Mouse (Mus musculus) granulocyte monocyte progenitor cell, adult 5-6 weeks (primary cell): ENCODE data around the gene Mylk3. TPM values are rescaled to one million over a fixed set of nuclear protein-coding genes. Genes with fewer than 3 reads are reported as not detected.

Experiments used
- ATAC-seq: replicated peaks from 2 replicates; pipeline ENCODE4 v1.8.0; 2016; ENCODE audit warnings: mild to moderate bottlenecking, moderate TSS enrichment, inconsistent platforms; ENCODE audit not compliant: poor library complexity, severe bottlenecking
- total RNA-seq, 2 experiments: library from RNA; stranded (forward) in 1 of 2; stranded (reverse) in 1 of 2; fragments of 200-712, 200-1000 nt in 1 of 2; fragments of >200 nt in 1 of 2; fragmentation: Nextera tagmentation in 1 of 2; gene quantifications; 2 replicates each; pipeline ENCODE4 v1.2.3; 2014 to 2017

Gene Mylk3
- total RNA-seq, 2 experiments from 2014 or later: 1.4 to 1.6 TPM

GRCm38 (mm10) chr8:85327036-85327435 is 59.1 kb downstream of the Mylk3 start:
- no peak for ATAC-seq

GRCm38 (mm10) chr8:85323084-85323483 is 63.1 kb downstream of the Mylk3 start:
- peak; percentile 94 for ATAC-seq

- ATAC-seq: no peak
These were observed 64.2 kb downstream of the Mylk3 start for GRCm38 (mm10) chr8:85321981-85322380.

GRCm38 (mm10) chr8:85318534-85318933 is 67.6 kb downstream of the Mylk3 start:
- no peak for ATAC-seq

GRCm38 (mm10) chr8:85313036-85313435 is 73.1 kb downstream of the Mylk3 start:
- ATAC-seq: no peak

GRCm38 (mm10) chr8:85311743-85312142 is 74.4 kb downstream of the Mylk3 start:
- ATAC-seq: peak; percentile 71; the same call in 1 of the 2 replicates

- ATAC-seq: no peak
These were observed 77.6 kb downstream of the Mylk3 start for GRCm38 (mm10) chr8:85308564-85308963.

GRCm38 (mm10) chr8:85303531-85303930 is 82.6 kb downstream of the Mylk3 start:
- no peak for ATAC-seq

- ATAC-seq: no peak
These were observed 83.2 kb downstream of the Mylk3 start for GRCm38 (mm10) chr8:85302931-85303330.

- no peak for ATAC-seq
These were observed 84.2 kb downstream of the Mylk3 start for GRCm38 (mm10) chr8:85301941-85302340.

GRCm38 (mm10) chr8:85299434-85300077 is 86.6 kb downstream of the Mylk3 start, which contains the start of the genes Orc6 and Vps35:
Gene Orc6 (plus strand): TSS chr8:85299632.
Gene Vps35 (minus strand): TSS chr8:85299802.
- peak; percentile 91 for ATAC-seq

GRCm38 (mm10) chr8:85298600-85299433 is 87.3 kb downstream of the Mylk3 start:
- peak; percentile 43 for ATAC-seq

- ATAC-seq: no peak
These were observed 99.3 kb downstream of the Mylk3 start for GRCm38 (mm10) chr8:85286846-85287245.

Other genes starting within 250 kb of the Mylk3 start
- not detected in 2 replicates for gene Cks1brt, start 234.4 kb downstream of the Mylk3 start, total RNA-seq (2014; fragmentation: Nextera tagmentation)
- gene Cks1brt, start 234.4 kb downstream of the Mylk3 start, total RNA-seq (2017): not detected in 2 replicates
- not detected in 2 replicates for gene Olfr371, start 160.4 kb downstream of the Mylk3 start, total RNA-seq (2014; fragmentation: Nextera tagmentation)
- gene Olfr371, start 160.4 kb downstream of the Mylk3 start, total RNA-seq (2017): not detected in 2 replicates
- 96.0 and 116 TPM in 2 replicates for gene Orc6, start 86.7 kb downstream of the Mylk3 start, total RNA-seq (2014; fragmentation: Nextera tagmentation)
- gene Orc6, start 86.7 kb downstream of the Mylk3 start, total RNA-seq (2017): 99.3 and 103 TPM in 2 replicates
- 72.7 and 83.0 TPM in 2 replicates for gene Vps35, start 86.5 kb downstream of the Mylk3 start, total RNA-seq (2014; fragmentation: Nextera tagmentation)
- 108 and 149 TPM in 2 replicates for gene Vps35, start 86.5 kb downstream of the Mylk3 start, total RNA-seq (2017)
- gene 4921524J17Rik, start 46.5 kb upstream of the Mylk3 start, total RNA-seq (2014; fragmentation: Nextera tagmentation): 11.2 and 25.9 TPM in 2 replicates
- gene 4921524J17Rik, start 46.5 kb upstream of the Mylk3 start, total RNA-seq (2017): 38.7 and 52.3 TPM in 2 replicates
- gene Gpt2, start 106.2 kb upstream of the Mylk3 start, total RNA-seq (2014; fragmentation: Nextera tagmentation): 3.1 and 5.7 TPM in 2 replicates
- 4.3 and 4.6 TPM in 2 replicates for gene Gpt2, start 106.2 kb upstream of the Mylk3 start, total RNA-seq (2017)
- gene Dnaja2, start 169.0 kb upstream of the Mylk3 start, total RNA-seq (2014; fragmentation: Nextera tagmentation): 86.8 and 101 TPM in 2 replicates
- 128 and 137 TPM in 2 replicates for gene Dnaja2, start 169.0 kb upstream of the Mylk3 start, total RNA-seq (2017)